Mouse (Mus musculus): ENCODE results near the gene Gnl2.
A peak's percentile ranks its signal among the peaks of the same experiment; 100 is the strongest.

The Gnl2 gene

GRCm38 (mm10) chr4:124999548-124999947 is 16.8 kb upstream of the Gnl2 start:
- DNase-seq (ENCODE audit: extremely low read depth, low read depth), result no peak

GRCm38 (mm10) chr4:125002978-125003377 is 13.4 kb upstream of the Gnl2 start:
- no peak for DNase-seq (ENCODE audit: extremely low read depth, low read depth)

GRCm38 (mm10) chr4:125004886-125005285 is 11.5 kb upstream of the Gnl2 start:
- DNase-seq (ENCODE audit: extremely low read depth, low read depth), result no peak

GRCm38 (mm10) chr4:125007460-125007859 is 8.9 kb upstream of the Gnl2 start:
- no peak for DNase-seq (ENCODE audit: extremely low read depth, low read depth)

GRCm38 (mm10) chr4:125008220-125008619 is 8.2 kb upstream of the Gnl2 start:
- no peak for DNase-seq (ENCODE audit: extremely low read depth, low read depth)

GRCm38 (mm10) chr4:125008712-125009111 is 7.7 kb upstream of the Gnl2 start:
- DNase-seq (ENCODE audit: extremely low read depth, low read depth), result no peak

GRCm38 (mm10) chr4:125017431-125017830 is 1.0 kb downstream of the Gnl2 start:
- no peak for DNase-seq (ENCODE audit: extremely low read depth, low read depth)

- no peak for DNase-seq (ENCODE audit: extremely low read depth, low read depth)
Measured at GRCm38 (mm10) chr4:125020780-125021538, 4.6 kb downstream of the Gnl2 start.

GRCm38 (mm10) chr4:125029891-125030614 is 13.7 kb downstream of the Gnl2 start:
- peak; percentile 87 for DNase-seq (ENCODE audit: extremely low read depth, low read depth)

- DNase-seq (ENCODE audit: extremely low read depth, low read depth), result no peak
Measured at GRCm38 (mm10) chr4:125034341-125034740, 18.0 kb downstream of the Gnl2 start.

GRCm38 (mm10) chr4:125044454-125044853 is 28.1 kb downstream of the Gnl2 start:
- DNase-seq (ENCODE audit: extremely low read depth, low read depth), result no peak

GRCm38 (mm10) chr4:125055385-125055784 is 39.0 kb downstream of the Gnl2 start:
- no peak for DNase-seq (ENCODE audit: extremely low read depth, low read depth)

GRCm38 (mm10) chr4:125056476-125056875 is 40.1 kb downstream of the Gnl2 start:
- DNase-seq (ENCODE audit: extremely low read depth, low read depth), result no peak

GRCm38 (mm10) chr4:125057273-125057672 is 40.9 kb downstream of the Gnl2 start:
- DNase-seq (ENCODE audit: extremely low read depth, low read depth), result peak; percentile 43

GRCm38 (mm10) chr4:125058033-125058432 is 41.6 kb downstream of the Gnl2 start:
- DNase-seq (ENCODE audit: extremely low read depth, low read depth), result no peak

- no peak for DNase-seq (ENCODE audit: extremely low read depth, low read depth)
Measured at GRCm38 (mm10) chr4:125059025-125059424, 42.6 kb downstream of the Gnl2 start.

GRCm38 (mm10) chr4:125063829-125064228 is 47.4 kb downstream of the Gnl2 start:
- DNase-seq (ENCODE audit: extremely low read depth, low read depth), result no peak

- DNase-seq (ENCODE audit: extremely low read depth, low read depth), result no peak
Measured at GRCm38 (mm10) chr4:125065517-125066307, 49.3 kb downstream of the Gnl2 start, which contains the start of gene Dnali1. Dnali1 (minus strand) TSS chr4:125065703.

GRCm38 (mm10) chr4:125066490-125067370 is 50.3 kb downstream of the Gnl2 start, which contains the start of gene Snip1:
Snip1 (plus strand) TSS chr4:125066672.
- DNase-seq (ENCODE audit: extremely low read depth, low read depth), result peak; percentile 79

GRCm38 (mm10) chr4:125077700-125078099 is 61.3 kb downstream of the Gnl2 start:
- no peak for DNase-seq (ENCODE audit: extremely low read depth, low read depth)

- no peak for DNase-seq (ENCODE audit: extremely low read depth, low read depth)
Measured at GRCm38 (mm10) chr4:125078698-125079097, 62.3 kb downstream of the Gnl2 start.
